Mouse (Mus musculus) layer of hippocampus, postnatal 14 days (tissue): Measurements from ENCODE around the gene Stk35. TPM values are rescaled to one million over a fixed set of nuclear protein-coding genes. Genes with fewer than 3 reads are reported as not detected.
"Not testable (repeated sequence)": the region's sequence is repeated elsewhere in the genome, so short reads cannot be mapped to it uniquely, and the experiment has no call there.

ENCODE experiments used
- DNase-seq, 2 experiments: peaks; one replicate each; pipeline ENCODE4 v3.0.0; 2021 to 2022; ENCODE audit warnings: low spot score in 2 of 2, mixed read lengths in 1 of 2
- total RNA-seq, 2 experiments: library from RNA; stranded (reverse); gene quantifications; 2 replicates each; pipeline ENCODE4 v1.2.3; 2021

Stk35 gene
- total RNA-seq, 2 experiments from 2014 or later, result 22.7 to 23.5 TPM

- DNase-seq, result no peak
Measured at GRCm38 (mm10) chr2:129834221-129834620, 33.9 kb downstream of the Stk35 start.

DNA sequence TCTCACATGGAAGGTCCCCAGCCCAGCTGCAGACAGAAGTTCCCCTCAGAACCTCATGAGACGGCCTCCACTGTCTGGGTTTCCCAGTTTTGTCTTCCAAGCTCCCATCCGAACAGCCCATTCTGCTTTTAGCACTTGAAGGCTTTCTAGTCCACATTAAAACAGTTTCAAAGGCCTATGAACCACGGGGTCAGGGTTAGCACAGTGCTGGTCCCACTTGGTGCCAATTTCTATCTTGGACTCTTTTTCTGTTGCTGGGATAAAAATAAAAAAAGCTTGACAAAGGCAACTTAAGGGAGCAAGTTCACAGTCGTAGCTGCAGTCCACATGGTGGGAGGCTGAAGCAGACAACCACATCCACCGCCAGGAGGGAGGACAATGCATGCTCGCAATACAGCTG, 34.6 kb downstream of the Stk35 start:
- DNase-seq, result no peak

GRCm38 (mm10) chr2:129836921-129837320, 36.6 kb downstream of the Stk35 start:
- no peak for DNase-seq

GRCm38 (mm10) chr2:129838321-129838720, 38.0 kb downstream of the Stk35 start:
- no peak for DNase-seq

GRCm38 (mm10) chr2:129845826-129846225, 45.5 kb downstream of the Stk35 start:
- DNase-seq, result no peak

- no peak for DNase-seq
Measured at GRCm38 (mm10) chr2:129846501-129846900, 46.2 kb downstream of the Stk35 start.

DNA sequence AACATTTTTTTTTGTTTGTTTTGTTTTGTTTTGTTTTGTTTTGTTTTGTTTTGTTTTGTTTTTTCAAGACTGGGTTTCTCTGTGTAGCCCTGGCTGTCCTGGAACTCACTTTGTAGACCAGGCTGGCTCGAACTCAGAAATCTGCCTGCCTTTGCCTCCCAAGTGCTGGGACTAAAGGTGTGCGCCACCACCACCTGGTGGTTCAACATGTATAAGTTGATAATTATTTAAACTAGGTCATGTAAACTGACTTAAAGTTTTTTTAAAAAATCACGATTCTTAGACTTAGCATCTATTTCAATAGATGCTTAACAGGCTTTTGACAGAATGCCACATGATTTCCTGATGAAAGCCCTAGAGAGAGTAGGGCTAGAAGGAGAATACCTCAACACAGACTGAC, 48.8 kb downstream of the Stk35 start:
- not testable (repeated sequence) for DNase-seq

DNA sequence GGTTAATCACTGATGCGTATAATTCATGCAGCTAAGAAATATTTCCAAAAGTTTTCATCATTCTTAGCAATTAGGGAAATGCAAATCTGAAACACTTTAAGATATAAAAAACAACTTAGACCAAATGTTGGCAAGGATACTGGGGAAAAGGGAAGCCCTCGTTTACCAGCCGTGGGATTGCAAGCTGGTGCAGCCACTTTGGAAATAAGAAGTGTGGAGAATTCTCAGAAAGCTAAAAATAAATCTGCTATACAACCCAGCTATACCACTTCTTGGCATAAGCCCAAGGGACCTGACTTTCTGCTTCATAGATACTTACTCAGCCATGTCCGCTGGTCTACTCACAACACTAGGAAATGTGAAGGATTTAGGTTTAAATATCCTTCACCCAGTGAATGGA, 51.2 kb downstream of the Stk35 start:
- DNase-seq, result peak in 1 of 2 experiments; percentile 18

DNA sequence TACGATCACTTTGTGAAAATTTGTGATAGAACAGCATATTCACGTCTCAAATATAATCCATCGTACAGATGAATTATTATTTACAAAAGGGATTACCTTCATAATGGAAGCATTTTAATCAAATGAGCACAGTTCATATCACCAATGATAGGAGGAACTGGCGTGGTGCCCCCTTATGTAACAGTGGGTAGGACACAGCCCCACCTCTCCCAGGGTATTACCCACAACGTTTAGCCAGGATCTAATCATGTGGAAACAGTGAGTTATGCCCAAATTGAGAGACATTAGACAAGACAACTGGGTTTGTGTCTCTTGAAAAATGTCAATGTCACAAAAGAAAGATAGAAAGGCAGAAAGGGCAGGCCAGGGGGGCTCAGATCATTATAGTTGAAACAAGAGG, 62.9 kb downstream of the Stk35 start:
- DNase-seq, result no peak

DNA sequence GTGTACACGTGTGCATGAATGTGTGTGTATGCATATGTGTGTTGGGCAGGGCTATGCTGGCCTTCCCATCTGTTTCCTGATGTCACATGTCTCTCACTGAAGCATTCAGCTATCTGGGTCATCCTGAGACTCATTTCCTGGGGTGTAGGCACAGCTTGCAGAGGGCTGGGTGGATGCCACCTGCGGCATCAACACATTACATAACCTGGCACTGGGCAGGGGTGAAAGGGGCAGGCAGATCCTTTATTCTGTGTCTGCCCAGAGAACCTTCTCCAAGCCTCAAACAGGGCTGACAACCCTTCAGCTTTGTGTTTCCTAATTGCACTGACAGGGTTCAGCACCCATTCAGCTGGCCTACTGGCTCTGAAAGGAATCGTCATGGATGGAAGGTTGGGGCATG, 64.6 kb downstream of the Stk35 start:
- no peak for DNase-seq

- no peak for DNase-seq
Measured at GRCm38 (mm10) chr2:129869151-129869550, 68.8 kb downstream of the Stk35 start.

DNA sequence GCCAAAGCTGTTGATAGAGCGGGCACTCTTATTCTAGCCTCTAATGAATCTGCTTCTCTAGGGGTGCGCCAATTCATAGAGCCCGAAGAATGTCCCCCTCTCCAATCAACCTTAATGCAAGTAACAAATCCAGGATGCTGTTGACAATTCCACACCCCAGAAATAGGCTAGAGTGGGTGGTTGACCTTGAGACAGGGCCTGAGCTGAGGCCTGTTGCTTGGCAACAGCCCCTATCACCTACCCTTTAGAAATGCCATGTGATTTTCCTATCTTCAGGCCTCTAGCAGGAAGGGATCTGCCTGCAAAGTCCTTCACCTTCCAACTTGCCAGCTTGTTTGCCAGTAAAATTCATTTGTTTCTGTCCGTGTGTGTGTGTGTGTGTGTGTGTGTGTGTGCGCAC, 70.9 kb downstream of the Stk35 start:
- DNase-seq, result no peak

GRCm38 (mm10) chr2:129872071-129872470, 71.8 kb downstream of the Stk35 start:
- DNase-seq, result no peak

GRCm38 (mm10) chr2:129873489-129873888, 73.2 kb downstream of the Stk35 start:
- peak; percentile 73 to 82 for DNase-seq

- no peak for DNase-seq
Measured at GRCm38 (mm10) chr2:129874084-129874483, 73.8 kb downstream of the Stk35 start.

- no peak for DNase-seq
Measured at GRCm38 (mm10) chr2:129874509-129875095, 74.3 kb downstream of the Stk35 start.

GRCm38 (mm10) chr2:129876935-129877334, 76.6 kb downstream of the Stk35 start:
- DNase-seq, result peak in 1 of 2 experiments; percentile 58

DNA sequence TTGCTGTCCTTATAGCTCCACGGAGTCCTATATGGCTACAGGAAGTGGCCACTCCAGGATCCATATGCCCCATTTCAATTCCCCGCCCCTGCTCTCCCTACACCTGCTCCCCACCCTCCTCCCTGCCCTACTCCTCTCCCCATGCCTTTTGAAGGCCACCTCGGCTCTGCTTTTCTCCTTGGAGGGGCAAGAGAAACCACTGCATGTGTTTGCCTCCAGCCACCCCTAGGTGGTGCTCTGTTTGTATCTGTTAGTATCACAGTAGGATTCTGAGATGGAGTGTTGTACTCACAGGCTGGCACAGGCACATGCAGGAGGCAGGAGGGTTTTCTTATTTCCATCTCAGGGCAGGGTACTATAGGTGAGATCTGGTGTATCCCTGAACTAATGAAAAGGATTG, 79.5 kb downstream of the Stk35 start:
- DNase-seq, result peak; percentile 54 to 71

DNA sequence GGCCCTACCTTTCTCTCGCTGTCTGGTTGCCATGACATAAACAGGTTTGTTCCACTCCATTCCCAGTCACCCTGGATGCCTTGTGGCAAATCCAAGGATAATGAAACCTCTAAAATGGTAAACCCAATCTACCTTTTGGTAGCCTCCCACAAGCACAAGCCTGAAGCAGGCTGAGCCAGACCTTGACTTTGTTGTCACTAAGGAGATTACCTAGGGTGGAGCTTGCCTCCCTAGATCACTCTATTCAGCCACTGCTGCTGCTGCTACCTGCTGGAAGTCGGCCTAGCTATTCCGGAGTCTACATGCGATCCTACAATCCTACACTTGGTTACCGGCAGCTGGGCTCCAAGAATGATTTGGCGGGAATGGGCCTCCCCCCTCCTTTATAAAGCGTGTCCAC, 79.9 kb downstream of the Stk35 start:
- DNase-seq, result no peak

GRCm38 (mm10) chr2:129881886-129882285, 81.6 kb downstream of the Stk35 start:
- no peak for DNase-seq
